Mouse (Mus musculus) kidney, adult 9 months (tissue): ENCODE measurements around the gene Lyrm7.
"Not testable (repeated sequence)": the region's sequence is repeated elsewhere in the genome, so short reads cannot be mapped to it uniquely, and the experiment has no call there.

Experiments used
- DNase-seq: peaks from one replicate; pipeline ENCODE4 v3.0.0; 2022

Lyrm7 gene

DNA sequence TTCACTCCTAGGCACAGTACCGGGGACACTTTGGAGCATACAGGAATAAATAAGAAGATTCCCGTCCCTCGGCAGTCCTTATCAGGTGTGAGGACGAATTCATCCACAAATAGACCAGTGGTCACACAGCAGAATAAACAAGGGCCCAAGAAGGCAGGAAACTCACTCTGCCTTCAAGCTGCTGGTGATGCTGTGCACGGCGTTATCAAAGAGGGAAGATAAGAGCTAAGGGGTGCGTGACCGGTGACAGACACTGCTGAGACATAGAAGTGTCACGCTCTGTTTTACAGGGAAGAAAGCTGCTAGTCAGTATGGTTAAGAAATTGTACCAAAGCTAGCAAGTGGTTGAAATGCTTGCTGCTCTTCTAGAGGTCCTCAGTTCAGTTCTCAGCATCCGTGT is 19.2 kb upstream of the Lyrm7 start:
- no peak for DNase-seq

DNA sequence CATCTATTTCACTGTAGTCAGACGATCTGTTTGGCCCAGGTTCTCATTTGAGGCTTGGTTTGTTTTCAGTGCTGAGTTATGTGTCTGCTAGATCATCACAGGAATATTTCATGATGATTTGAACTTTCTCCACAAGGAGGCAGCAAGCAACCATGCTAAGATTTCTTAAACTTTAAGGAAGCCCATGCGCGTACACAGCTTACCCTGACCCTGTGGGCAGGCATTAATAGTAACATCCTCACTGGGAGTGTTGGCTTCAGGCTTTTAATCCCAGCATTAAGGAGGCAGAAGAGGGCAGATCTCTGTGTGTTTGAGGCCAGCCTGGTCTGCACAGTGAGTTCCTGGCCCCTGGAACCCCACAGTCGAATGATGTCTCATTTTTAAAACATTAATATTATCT is 18.7 kb upstream of the Lyrm7 start:
- peak; percentile 92 for DNase-seq

DNA sequence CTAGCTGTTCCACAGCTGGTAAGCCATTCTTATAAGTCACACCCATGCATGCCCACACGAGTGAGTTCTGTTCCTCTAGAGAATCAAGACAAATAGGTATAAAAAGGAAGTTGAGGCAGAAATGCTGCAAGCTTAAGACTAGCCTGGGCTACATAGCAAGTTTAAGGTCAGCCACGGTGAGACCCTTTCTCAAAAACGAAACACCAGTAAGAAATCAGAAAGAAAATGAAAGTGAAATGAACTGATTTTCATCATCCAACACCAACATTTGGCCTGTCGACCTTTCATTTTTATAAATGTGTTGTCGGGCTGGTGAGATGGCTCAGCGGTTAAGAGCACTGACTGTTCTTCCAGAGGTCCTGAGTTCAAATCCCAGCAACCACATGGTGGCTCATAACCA is 18.2 kb upstream of the Lyrm7 start:
- DNase-seq = no peak

DNA sequence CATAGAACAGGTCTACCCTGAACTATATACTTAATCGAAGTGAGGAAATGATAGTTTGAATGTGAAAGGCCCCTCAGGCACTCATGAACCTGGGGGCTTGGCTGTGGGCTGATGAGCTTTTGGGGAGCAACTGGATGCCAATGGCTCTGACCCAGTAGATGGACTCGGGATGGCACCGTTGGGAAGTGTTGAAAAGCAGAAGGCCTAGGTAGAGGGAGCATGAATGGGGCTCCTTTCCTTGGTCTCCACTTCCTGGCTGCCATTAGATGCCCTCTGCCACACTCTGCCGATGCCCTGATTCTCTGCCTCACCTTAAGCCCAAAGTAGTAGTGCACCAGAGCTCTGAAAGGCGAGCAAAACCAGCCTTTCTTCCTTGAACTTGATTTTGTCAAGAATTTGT is 15.3 kb upstream of the Lyrm7 start:
- no peak for DNase-seq

DNA sequence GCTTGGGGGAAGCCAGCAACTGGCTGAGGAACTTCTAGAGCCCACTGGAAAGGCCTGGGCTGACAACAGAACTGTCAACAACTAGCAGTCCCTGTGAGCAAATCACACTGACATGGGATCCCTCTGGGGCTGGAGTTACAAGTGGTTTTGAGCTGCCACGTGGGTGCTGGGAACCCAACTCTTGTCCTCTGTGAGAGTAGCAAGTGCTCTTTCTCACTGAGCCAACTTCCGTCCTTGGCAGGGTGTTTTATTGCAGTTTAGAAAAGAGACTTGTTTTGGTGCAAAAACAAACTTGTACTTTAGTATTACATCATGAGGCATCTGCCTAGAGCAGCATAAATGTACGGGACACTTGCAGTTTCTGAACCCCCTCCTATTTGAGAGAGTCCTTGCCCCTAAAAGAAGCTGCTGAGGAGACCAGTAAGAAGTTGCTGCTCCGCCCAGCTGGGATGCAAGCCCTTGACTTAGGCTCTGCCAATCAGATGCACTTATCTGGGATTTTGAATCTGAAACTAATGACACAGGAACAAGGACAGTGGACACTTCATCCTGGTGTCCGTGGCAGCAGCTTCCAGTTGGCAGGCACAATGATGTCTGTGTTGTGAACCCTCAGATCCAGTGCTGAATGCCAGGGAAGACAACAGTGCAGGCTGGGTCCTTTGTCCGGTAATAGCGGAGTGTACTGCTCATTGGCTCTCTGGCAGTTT is 11.3 kb upstream of the Lyrm7 start:
- DNase-seq = no peak

DNA sequence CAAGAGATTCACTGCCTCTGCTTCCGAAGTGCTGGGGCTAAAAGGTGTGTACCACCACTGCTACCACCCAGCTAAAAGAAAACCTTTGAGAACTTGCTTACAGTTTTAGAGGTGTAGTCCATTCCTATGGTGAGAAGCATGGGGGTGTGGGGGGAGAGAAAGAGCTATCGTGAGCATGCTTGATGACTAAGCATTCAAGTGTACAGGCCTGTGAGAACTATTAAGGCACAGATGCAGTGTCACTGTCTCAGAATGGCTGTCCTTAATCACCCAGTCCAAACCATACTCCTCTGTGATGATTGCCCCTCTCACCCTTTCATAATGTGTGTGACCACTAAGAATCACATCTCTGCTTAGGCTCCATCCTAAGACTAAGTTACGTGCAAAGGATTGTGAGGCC is 8.6 kb upstream of the Lyrm7 start:
- DNase-seq = peak; percentile 17

DNA sequence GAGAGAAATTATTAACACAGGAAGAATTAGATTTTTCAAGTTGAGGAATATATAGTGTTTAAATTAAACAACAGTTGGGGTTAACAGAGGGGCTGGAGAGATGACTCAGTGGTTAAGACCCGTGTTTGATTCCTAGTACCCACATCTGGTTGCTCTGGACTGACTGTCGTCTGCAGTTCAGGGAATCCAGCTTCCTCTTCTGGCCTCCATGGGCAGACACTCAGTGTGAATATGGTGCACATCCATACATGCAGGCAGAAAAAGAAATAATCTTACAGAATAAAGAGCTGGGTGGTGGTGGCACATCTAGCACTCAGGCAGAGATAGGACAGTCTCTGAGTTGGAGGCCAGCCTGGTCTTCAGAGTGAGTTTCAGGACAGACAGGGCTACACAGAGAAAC is 7.7 kb upstream of the Lyrm7 start:
- DNase-seq = peak; percentile 7

DNA sequence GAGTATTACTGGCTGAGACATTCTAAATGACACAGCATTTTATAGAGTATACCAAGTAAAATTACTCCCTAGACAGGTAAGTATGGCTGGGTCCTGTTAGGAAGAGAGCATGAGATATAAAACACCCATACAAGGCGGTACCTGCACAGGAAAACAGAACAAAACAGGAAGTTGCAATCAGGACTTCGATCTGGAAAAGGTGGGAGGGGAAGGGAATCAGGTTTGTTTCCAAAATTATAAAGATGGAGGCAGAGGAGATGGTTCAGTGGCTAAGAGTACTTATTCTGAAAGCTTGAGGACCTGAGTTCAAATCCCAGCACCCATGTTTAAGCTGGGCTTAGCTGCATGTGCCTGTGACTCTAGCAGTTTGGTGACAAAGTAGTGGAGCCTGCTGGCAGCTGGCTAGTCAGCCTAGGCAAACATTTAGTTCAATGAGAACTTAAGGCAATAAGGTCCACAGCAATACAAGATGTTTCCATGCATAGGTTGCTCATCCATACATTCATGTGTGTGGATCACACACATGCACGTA is 7.3 kb upstream of the Lyrm7 start:
- no peak for DNase-seq

DNA sequence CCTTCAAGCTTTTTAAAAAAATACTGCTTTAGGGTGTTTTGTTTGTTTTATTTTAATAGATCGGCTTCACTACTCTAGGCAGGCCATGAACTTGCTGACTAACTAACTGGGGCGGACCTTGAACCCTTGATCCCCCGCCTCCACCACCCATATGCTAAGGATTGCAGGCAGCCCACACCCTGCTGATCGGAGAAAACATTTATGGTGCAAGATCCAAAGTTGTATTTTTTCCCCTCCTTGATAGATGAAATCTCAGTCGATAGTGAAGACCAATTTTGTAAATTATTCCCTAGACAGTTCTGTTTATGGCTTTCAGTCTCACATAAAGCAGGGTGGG is 6.3 kb upstream of the Lyrm7 start:
- peak; percentile 82 for DNase-seq

DNA sequence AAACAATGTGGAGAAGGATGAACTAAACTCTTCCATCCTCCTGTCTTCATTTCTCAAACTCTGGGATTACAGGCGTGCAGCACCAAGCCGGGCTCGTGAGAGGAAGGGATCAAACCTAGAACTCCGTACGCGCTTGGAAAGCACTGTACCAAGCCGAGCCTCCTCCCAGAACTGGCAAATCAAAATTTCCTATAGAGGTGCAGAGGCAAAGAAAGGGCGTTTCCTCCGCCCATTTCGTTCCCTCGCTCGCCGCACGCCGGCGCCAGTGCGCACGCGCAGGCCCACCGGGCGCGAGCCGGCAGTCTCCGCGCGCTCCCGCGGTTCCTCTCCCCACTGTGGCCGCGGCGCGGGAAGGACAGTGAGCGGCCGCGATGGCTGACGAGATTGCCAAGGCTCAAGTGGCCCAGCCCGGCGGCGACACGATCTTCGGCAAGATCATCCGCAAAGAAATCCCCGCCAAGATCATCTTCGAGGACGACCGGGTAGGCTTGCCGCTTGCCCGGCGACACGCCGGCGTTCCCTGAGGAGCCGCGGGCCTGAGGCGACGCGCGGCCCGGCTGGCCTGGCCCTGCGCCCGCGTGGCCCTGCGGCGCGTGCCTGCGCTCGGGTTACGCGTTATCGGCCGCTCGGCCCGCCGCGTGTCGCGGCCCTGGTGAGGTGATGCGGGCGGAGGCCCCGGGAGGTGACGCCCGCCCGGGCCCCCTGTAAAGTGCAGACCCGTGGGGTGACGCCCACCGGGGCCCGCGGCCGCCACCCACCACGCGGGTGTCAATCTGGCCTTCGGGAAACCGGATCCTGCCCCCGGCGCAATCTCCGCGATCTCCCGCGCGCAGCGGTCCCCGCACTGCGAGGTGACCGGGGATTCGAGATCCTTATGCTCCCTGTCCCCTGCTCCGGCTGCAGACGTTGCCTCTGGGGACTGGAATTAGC is 5.7 kb upstream of the Lyrm7 start, which contains the start of gene Hint1:
Hint1 (plus strand) TSS at position 265 of the 930 bp plus-strand sequence.
- peak; percentile 93 for DNase-seq

DNA sequence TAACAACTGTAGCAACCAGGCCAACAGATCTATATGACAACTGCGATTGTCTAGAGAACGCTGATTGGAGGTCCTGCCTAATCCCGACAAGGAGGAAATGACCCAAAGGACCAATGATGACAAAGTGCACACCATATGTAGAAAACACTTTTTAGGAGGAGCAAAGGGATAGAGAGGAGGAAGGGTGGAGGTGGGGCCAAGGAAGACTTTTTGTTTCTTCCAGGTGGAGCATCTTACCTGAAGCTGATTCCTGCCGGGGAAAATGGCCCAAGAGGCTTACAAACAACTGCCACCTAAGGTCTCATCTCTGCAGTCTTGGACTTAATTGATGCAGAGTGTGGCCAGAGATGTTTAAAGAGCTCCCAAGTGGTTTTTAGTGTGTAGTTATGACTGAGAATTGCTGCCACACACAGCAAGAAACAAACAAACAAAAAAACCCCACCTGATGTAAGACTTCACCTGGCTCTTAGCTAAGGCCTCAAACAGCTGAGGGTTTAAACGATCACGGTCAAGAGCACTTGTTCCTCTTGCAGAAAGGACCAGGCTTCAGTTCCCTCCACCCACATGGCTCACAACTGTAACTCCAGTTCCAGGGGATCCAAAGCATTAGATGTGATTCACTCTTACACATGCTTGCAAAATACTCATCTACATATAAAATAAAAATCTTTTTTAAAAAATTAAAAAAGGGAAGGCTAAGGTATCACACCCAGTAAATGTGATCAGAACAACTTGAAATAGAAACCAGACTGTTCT is 4.8 kb upstream of the Lyrm7 start:
- no peak for DNase-seq

DNA sequence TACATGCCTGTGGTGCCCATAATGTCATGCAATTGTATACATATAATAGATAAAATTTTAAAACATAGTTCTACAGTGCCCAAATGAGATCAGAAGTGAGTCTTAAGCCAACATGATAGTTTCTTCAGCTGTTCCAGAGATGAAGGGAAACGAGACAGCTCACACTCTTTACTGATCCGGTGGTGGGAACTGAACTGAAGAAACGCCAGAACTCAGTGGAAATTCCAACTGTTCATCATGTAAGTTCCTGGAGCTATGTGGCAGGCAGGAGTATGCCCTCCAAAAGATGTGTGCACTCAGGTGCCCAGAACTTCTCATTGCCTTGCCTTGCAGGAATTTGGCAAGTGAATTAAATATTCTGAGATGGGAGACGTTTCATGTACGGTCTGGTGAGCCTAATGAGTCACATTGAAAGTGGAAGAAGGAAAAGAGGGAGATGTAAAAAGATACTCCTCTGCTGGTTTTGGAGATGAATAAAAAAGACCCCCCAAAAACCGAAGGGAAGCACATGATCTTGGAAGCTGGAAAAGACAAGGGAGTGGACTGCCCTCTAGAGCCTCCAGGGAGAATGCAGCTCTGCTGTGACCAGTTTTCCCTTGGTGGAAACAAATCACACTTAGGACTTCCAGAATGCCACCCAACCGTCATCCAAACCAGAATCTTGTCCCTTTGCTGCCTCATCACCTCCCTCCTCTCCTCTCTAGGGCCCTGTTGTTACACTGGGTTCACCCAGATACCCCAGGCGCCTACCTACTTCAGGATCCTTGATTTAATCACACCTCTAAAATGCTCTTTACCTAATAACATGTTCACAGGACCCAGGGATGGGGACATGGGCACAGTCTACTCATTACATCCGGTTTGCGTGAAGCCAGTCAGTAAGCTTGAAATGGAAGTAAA is 2.2 kb upstream of the Lyrm7 start:
- peak; percentile 66 for DNase-seq

DNA sequence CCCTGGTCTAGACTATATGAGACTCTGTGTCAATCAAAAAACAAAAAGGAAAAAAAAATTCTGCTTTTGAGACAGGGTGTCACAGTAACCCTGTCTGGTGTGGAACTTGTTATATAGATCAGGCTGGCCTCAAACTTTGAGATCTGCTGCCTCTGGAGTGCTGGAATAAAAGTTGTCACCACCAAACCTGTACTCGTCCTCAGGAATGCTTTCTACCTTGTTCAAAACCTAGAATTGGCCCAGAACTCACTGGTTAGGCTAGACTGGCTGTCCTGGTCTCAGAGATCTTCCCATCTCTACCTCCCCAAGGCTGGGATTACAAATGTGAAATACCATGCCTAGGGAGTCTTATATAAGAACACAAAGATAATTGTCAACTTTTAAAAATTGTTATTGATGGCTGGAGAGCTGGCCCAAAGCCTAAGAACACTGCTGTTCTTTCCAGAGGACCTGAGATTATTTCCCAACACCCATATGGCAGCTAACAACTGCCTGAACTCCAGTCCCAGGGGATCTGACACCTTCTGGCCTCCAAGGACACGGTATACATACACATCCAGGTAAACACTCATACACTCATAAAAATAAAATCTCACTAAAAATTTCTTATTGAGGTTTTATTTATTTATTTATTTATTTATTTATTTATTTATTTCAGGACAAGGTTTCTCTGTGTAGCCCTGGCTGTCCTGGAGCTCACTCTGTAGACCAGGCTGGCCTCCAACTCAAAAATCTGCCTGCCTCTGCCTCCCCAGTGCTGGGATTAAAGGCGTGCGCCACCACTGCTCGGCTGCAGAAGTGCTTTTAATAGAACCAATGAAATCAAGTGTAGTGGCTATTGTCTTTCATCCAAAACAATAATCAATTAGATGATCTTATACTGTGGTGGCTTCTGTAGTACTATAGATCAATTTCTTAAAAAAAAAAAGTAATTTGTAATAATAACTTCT is 1.0 kb upstream of the Lyrm7 start:
- no peak for DNase-seq

DNA sequence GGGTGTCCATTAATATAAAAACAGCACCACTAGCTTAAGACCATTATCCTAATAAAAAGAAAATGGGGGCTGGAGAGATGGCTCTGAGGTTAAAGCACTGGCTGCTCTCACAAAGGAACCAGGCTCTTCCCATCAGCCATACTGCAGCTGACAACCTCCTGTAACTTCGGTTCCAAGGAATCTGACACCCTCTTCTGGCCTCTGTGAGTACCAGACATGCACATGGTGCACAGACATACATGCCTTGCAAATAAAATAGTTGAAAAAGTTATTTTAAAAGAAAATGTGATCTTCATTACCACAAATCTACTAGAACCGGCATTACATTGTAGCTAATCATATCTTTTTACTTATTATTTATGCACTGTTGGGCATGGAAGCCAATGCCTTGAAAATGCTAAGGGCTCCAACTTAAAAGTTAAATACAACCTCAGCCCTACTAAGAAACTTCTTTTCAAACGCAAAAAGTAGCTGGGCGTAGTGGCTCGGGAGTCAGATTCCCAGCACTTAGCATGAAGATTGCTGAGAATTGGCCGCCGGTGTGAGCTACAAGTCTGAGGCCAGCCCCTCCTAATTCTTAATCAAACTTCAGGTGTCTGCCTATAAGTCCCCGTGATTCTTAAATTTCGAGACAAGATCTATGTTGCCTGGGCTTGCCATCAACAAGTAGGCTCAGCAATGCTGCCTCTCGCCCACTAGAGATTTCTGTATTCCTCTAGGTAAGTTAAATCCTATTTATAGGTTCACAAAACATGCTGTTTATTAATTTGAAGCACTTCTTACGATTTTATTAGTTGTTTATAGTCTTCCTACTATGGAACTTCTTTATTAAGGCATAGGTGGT is 1.2 kb downstream of the Lyrm7 start:
- DNase-seq = no peak

DNA sequence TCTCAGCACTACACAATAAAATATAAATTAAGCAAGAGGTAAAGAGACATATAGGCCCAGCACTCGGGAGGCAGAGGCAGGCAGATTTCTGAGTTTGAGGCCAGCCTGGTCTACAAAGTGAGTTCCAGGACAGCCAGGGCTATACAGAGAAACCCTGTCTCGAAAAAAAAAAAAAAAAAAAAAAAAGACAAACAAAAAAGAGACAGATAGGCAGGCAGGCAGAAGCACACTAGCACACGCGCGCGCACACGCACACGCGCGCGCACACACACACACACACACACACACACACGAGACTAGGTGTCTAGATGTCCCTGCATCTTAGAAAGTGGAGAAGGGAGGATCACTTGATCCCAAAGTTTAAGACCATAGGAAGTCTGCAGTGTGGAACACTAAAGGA is 1.8 kb downstream of the Lyrm7 start:
- DNase-seq = not testable (repeated sequence)

DNA sequence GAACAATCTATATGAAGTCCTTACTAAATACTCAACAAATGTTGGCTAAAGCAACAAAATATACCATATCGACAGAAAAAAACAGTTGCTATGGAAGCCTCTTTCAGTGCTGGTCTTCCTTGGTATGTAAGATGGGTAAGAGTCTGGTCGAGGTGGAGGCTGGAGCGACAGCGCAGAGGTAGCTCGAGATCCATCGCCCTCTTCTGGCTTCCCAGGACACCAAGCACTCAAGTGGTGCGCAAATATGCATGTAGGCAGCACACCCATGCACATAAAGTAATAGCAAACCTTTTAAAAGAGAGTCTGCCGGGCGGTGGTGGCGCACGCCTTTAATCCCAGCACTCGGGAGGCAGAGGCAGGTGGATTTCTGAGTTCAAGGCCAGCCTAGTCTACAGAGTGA is 9.1 kb downstream of the Lyrm7 start:
- no peak for DNase-seq

DNA sequence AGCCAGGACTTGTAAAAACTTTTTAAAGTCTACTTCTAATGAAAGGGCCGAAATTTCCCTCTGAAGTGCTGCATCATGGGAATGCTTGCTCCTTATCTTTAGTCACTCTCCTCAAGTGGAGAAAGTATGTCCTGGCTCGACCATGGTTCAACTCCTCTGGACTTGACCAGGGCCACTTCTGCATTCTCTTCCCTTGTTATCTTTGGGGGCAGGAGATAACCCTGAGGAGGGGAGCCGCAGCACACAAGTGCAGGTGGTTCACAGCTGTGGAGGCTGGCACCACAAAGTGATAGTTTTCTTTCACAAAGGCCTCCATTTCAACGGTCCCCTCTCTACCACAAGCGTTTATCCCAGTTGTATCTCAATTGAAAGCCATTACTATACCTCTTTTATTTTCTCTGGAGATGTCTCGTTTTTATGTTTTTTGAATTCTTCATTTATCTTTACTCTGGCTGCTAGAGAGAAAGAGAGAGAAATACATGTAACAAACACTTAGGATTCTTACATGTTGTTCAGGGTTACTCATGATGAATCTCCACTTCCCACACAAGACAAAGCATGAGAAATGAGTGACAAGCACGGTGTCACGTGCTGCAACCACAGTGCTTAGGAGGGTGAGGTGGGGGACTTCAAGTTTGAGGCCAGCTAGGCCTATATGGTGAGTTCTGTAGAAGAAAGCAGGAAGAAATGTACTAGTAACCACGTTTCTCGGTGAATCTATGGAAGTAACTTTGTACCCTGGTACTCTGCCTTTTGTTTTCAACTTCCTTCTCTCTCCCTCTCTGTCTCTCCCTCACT is 10.6 kb downstream of the Lyrm7 start:
- no peak for DNase-seq

DNA sequence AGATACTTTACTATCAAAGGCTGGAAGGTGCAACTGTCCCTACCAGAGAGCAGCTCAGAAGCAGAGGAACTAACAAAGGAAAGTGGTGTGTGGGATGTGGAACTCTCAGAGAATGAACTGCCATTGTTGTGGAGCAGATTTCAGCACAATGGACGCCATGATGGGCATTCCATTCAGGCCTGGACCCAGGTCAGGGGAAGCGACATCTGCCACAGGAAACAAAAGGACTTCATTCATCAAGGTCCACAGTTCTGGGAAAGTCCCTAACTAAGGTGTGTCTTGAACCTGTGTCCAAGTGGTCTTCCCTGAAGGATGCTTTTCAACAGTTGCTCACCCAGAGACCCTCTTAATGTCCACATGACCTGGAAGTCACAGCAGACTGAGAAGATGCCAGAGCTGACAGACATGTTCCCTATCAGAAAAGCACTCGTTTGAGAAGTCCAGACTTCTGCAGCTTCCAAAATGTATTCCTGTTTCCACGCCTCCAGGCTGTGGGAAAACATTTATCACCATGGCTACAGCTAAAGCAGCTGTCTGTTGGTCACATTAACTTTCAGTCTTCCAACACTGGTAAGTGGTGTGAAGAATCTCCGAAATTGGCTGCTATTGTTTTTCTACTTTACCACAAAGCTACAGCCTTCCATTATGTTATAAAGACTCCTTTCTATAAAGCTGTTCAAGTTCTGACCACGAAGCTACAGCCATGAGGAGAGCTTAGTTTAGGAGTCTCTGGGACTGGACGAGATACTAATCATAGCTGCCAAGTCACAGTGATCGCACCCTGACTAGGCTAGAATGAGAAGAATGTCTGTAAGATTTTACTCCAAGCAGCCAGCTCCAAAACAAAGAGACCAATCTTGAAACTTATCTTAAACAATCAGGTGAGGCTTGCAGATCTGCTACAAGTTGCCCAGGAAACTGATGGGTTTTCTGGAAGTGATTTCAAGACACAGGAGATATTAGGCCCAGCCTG is 15.0 kb downstream of the Lyrm7 start:
- DNase-seq = no peak
